Mouse (Mus musculus) layer of hippocampus, adult 9-10 months (tissue): Measurements from ENCODE around the gene Vdac1.
"Not testable (repeated sequence)": the region's sequence is repeated elsewhere in the genome, so short reads cannot be mapped to it uniquely, and the experiment has no call there.

ENCODE experiments used
- DNase-seq: peaks from one replicate; pipeline ENCODE4 v3.0.0; 2022; ENCODE audit warnings: low spot score

Vdac1 gene

GRCm38 (mm10) chr11:52373841-52374240, 13.2 kb downstream of the Vdac1 start:
- no peak for DNase-seq

GRCm38 (mm10) chr11:52374340-52374739, 13.7 kb downstream of the Vdac1 start:
- DNase-seq: no peak

- no peak for DNase-seq
These were observed 16.9 kb downstream of the Vdac1 start for GRCm38 (mm10) chr11:52377579-52377978.

GRCm38 (mm10) chr11:52379241-52379640, 18.6 kb downstream of the Vdac1 start:
- no peak for DNase-seq

GRCm38 (mm10) chr11:52383741-52384140, 23.1 kb downstream of the Vdac1 start:
- DNase-seq: no peak

GRCm38 (mm10) chr11:52384667-52385066, 24.0 kb downstream of the Vdac1 start:
- no peak for DNase-seq

- DNase-seq: no peak
These were observed 26.2 kb downstream of the Vdac1 start for GRCm38 (mm10) chr11:52386892-52387291.

- no peak for DNase-seq
These were observed 27.5 kb downstream of the Vdac1 start for GRCm38 (mm10) chr11:52388150-52388549.

GRCm38 (mm10) chr11:52388979-52389378, 28.3 kb downstream of the Vdac1 start:
- not testable (repeated sequence) for DNase-seq

GRCm38 (mm10) chr11:52389933-52390332, 29.3 kb downstream of the Vdac1 start:
- no peak for DNase-seq

- no peak for DNase-seq
These were observed 33.8 kb downstream of the Vdac1 start for GRCm38 (mm10) chr11:52394494-52394893.

GRCm38 (mm10) chr11:52395343-52395742, 34.7 kb downstream of the Vdac1 start:
- DNase-seq: no peak

- DNase-seq: peak; percentile 80
These were observed 35.4 kb downstream of the Vdac1 start, which contains the start of gene 9530068E07Rik for GRCm38 (mm10) chr11:52395940-52396596. 9530068E07Rik (plus strand) TSS chr11:52396428.

- DNase-seq: no peak
These were observed 36.0 kb downstream of the Vdac1 start for GRCm38 (mm10) chr11:52396597-52397188.

- no peak for DNase-seq
These were observed 36.8 kb downstream of the Vdac1 start for GRCm38 (mm10) chr11:52397385-52397987.

GRCm38 (mm10) chr11:52401476-52401875, 40.8 kb downstream of the Vdac1 start:
- no peak for DNase-seq

- DNase-seq: no peak
These were observed 41.9 kb downstream of the Vdac1 start for GRCm38 (mm10) chr11:52402566-52402965.

- no peak for DNase-seq
These were observed 43.5 kb downstream of the Vdac1 start for GRCm38 (mm10) chr11:52404209-52404608.

- no peak for DNase-seq
These were observed 44.6 kb downstream of the Vdac1 start for GRCm38 (mm10) chr11:52405196-52405688.

- DNase-seq: no peak
These were observed 48.7 kb downstream of the Vdac1 start for GRCm38 (mm10) chr11:52409316-52409715.

GRCm38 (mm10) chr11:52418358-52418757, 57.7 kb downstream of the Vdac1 start:
- no peak for DNase-seq

- no peak for DNase-seq
These were observed 58.6 kb downstream of the Vdac1 start for GRCm38 (mm10) chr11:52419246-52419645.

- DNase-seq: no peak
These were observed 59.2 kb downstream of the Vdac1 start for GRCm38 (mm10) chr11:52419861-52420260.
